Mouse (Mus musculus): ENCODE measurements around the gene Bhlhb9. TPM values are rescaled to one million over a fixed set of nuclear protein-coding genes. Genes with fewer than 3 reads are reported as not detected.
"Not testable (repeated sequence)": the region's sequence is repeated elsewhere in the genome, so short reads cannot be mapped to it uniquely, and the experiment has no call there.

The Bhlhb9 gene
- total and polyA plus RNA-seq, 3 experiments = 4.7 to 16.2 (median 9.0) TPM

DNA sequence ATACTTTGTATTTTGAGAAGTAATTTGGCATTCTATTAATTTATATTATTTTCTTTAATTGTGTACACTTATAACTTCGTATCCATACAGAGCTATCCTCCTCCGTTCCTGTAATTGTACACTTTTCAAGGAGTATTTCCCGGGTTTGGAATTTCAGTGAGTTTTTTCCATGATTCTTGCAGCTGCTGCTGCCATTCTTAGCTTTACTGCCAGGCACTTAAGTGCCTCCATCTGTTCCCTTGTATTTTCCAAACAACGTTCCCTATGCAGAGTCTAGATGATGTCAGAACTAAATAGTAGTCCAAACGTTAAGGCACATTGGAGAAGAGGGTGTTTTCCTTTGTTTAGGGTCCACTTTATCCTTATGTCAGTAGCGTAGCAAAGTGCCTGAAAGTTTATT is 5.1 kb upstream of the Bhlhb9 start:
- TF ChIP-seq POLR2A (IDR thresholded peaks at IDR 0.05; ENCODE audit: insufficient read depth, low read depth, low read length) (no peak), EP300 (IDR thresholded peaks at IDR 0.05; ENCODE audit: insufficient read depth, low read depth, low read length) (no peak), CTCF (IDR thresholded peaks at IDR 0.05) (no peak)
- H3K9ac ChIP-seq (ENCODE audit: low read depth, low read length) = no peak overlapping the region
- no peaks in the 10 kb centered on the region for H3K36me3 ChIP-seq (ENCODE audit: control insufficient read depth, insufficient read depth, low read length)
- no peak overlapping the region for H3K4me3 ChIP-seq
- 62% methylated on average over 6 of the region's 6 CpGs for WGBS
- no peaks in the 10 kb centered on the region for H3K79me2 ChIP-seq (replicated peaks; ENCODE audit: control insufficient read depth, insufficient read depth, low read length)
- no peaks in the 10 kb centered on the region for H3K27me3 ChIP-seq (ENCODE audit: control insufficient read depth, insufficient read depth, low read length)
- DNase-seq = no peak
- intact Hi-C loops (cut with DNase I) = no loop called here
- H3K27ac ChIP-seq = no peak overlapping the region
- H3K4me1 ChIP-seq (ENCODE audit: control insufficient read depth, insufficient read depth, low read length) = no peaks in the 10 kb centered on the region

DNA sequence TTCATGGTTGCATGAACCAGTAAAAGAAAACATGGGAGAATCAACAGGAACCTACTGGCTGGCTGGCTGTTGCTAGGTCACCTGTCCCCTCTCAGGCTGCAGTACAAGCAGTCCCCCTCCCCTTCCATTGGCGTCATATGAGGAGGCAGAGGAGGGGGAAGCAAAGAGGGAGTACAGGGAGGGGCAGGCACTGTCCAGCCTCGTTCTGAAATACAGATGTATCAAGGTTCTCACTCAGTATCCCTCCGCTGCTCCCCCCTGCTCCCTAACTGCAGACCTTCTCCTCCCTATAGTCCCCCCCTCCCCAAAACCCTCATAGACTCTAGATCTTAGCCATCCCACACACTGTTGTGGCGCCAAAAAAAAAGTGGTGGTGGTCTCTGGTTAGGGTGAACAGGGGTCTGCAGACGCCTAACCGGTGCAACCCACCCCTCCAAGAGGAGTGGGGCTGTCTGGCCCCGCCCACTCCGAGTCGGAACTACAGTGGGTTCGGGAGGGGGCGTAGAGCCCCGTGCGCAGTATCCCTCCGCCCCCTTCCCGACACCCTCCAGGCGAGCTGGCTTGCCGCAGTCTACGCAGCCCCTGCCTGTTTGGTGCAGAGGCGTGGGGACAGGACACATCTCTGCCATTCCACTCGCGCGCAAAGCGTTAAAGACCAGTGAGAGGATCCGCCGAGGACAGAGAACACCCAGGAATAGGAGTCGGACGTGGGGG is 1.6 kb upstream of the Bhlhb9 start:
- intact Hi-C loops (cut with DNase I); H3K27me3 ChIP-seq (ENCODE audit: control insufficient read depth, insufficient read depth, low read length); H3K27ac ChIP-seq; H3K36me3 ChIP-seq (ENCODE audit: control insufficient read depth, insufficient read depth, low read length); H3K4me1 ChIP-seq (ENCODE audit: control insufficient read depth, insufficient read depth, low read length); H3K79me2 ChIP-seq (replicated peaks; ENCODE audit: control insufficient read depth, insufficient read depth, low read length): not testable (repeated sequence)
- 20% methylated on average over 26 of the region's 27 CpGs for WGBS
- Histone ChIP-seq H3K4me3 (peak overlapping the region; percentile 42), H3K9ac (ENCODE audit: low read depth, low read length) (peak overlapping the region; percentile 43; the same call in 1 of the 2 replicates)
- peak in 1 of 2 experiments; percentile 39 for DNase-seq

DNA sequence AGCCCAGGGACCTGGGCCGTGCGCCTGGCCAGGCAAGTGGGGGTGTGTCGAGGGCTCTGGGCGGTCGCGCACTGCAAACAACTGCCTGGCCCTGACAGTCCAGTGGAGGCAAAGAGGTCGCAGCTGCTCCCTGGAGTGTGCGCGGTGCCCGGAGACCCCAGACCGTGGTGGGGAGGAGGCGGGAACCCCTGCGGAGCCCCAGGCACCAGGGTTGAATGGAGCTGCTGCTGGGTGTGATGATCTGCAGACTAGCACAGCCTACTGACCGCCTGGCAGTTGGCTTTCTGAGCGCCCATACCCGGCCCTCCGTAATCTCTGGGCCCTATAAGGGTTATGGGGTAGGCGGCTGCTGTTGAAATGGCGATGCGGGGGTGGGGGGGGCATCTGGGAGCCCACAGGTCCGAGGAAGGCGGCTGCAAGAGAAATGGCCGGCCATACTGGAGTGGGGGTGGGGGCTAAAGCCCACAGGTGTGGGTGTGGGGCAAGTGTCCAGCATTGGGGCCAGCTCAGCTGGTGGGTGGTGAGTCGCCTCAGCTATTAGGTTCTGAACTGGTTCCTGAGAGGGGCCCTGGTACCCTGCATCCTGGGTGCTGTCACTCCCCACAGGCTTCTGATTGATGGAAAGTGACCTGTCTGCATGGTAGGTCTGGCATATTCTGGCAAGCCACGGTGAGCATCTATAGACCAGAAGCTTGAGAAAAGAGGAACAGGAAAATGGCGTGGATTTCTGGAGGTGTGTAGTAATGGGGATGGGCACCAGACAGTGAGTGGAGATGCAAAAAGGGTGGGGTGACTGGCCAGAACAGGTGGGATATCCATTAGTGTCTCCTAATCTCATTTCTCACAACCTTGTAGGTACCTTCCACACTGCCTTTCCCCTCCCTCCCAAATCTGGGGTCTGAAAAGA is 836 bp upstream of the Bhlhb9 start:
- intact Hi-C loops (cut with DNase I); H3K36me3 ChIP-seq (ENCODE audit: control insufficient read depth, insufficient read depth, low read length); H3K27me3 ChIP-seq (ENCODE audit: control insufficient read depth, insufficient read depth, low read length); H3K4me1 ChIP-seq (ENCODE audit: control insufficient read depth, insufficient read depth, low read length); H3K79me2 ChIP-seq (replicated peaks; ENCODE audit: control insufficient read depth, insufficient read depth, low read length); H3K27ac ChIP-seq: not testable (repeated sequence)
- WGBS = 22% methylated on average over 25 of the region's 26 CpGs
- DNase-seq = peak; percentile 3 to 46
- Histone ChIP-seq H3K9ac (ENCODE audit: low read depth, low read length) (peak overlapping the region; percentile 43), H3K4me3 (peak overlapping the region; percentile 42)

DNA sequence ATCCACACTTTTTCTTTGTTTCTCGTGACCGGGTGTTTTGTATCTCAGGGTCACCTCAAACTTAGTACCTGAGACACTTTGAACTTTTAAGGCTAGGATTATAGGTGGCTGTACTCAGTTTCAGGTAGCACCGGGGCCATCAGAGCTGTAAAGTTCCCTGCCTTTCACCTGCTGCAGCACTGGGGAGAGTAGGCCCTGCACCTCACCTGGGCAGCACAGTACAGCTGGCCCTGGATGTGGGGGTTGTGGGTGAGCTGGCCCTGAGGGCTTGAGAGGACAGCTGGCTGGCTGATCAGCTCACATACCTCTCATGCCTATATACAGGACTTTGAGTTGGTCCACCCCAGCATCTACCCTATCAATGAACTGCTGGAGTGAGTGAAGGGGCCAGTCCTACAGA is 6.8 kb downstream of the Bhlhb9 start:
- H3K79me2 ChIP-seq (replicated peaks; ENCODE audit: control insufficient read depth, insufficient read depth, low read length) = no peaks in the 10 kb centered on the region
- no peak overlapping the region for H3K9ac ChIP-seq (ENCODE audit: low read depth, low read length)
- no peaks in the 10 kb centered on the region for H3K4me1 ChIP-seq (ENCODE audit: control insufficient read depth, insufficient read depth, low read length)
- no peak overlapping the region for H3K4me3 ChIP-seq
- no peaks in the 10 kb centered on the region for H3K36me3 ChIP-seq (ENCODE audit: control insufficient read depth, insufficient read depth, low read length)
- intact Hi-C loops (cut with DNase I) = loop anchor here (5.0 kb wide), 1 partner anchor 52 kb away; no protein-coding TSS in a partner anchor
- 94% methylated on average over 3 of the region's 3 CpGs for WGBS
- TF ChIP-seq POLR2A (IDR thresholded peaks at IDR 0.05; ENCODE audit: insufficient read depth, low read depth, low read length) (no peak), CTCF (IDR thresholded peaks at IDR 0.05) (no peak), EP300 (IDR thresholded peaks at IDR 0.05; ENCODE audit: insufficient read depth, low read depth, low read length) (no peak)
- H3K27me3 ChIP-seq (ENCODE audit: control insufficient read depth, insufficient read depth, low read length) = no peaks in the 10 kb centered on the region
- no peak for DNase-seq
- H3K27ac ChIP-seq = no peak overlapping the region

DNA sequence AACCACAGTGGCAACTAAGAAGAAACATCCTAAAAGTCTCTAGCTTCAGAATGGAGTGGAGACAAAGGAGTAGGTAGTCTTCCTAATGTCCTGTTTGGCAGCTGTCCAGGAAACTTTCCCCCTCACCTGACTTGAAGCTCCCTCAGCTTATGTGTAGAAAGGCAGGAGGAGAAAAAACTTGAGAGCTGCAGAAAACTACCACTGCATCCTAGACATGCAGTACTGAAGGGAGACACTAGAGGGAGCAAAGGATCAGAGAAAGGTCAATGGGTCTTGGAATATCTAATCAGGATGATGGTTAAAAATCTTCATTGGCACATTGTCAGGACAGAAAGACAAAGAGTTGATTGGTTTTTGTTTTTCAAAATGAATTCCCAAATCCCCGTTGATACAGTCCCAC is 8.4 kb downstream of the Bhlhb9 start:
- Histone ChIP-seq H3K79me2 (replicated peaks; ENCODE audit: control insufficient read depth, insufficient read depth, low read length) (no peaks in the 10 kb centered on the region), H3K9ac (ENCODE audit: low read depth, low read length) (no peak overlapping the region), H3K36me3 (ENCODE audit: control insufficient read depth, insufficient read depth, low read length) (no peaks in the 10 kb centered on the region), H3K4me3 (no peak overlapping the region), H3K4me1 (ENCODE audit: control insufficient read depth, insufficient read depth, low read length) (no peaks in the 10 kb centered on the region), H3K27me3 (ENCODE audit: control insufficient read depth, insufficient read depth, low read length) (no peaks in the 10 kb centered on the region), H3K27ac (no peak overlapping the region)
- intact Hi-C loops (cut with DNase I) = loop anchor here (1.0 kb wide), 1 partner anchor 158 kb away; no protein-coding TSS in a partner anchor
- 28% methylated on average over 1 of the region's 1 CpGs for WGBS
- DNase-seq = no peak
- no peak for TF ChIP-seq EP300 (IDR thresholded peaks at IDR 0.05; ENCODE audit: insufficient read depth, low read depth, low read length)
- peak; percentile 89 for TF ChIP-seq CTCF (IDR thresholded peaks at IDR 0.05)

DNA sequence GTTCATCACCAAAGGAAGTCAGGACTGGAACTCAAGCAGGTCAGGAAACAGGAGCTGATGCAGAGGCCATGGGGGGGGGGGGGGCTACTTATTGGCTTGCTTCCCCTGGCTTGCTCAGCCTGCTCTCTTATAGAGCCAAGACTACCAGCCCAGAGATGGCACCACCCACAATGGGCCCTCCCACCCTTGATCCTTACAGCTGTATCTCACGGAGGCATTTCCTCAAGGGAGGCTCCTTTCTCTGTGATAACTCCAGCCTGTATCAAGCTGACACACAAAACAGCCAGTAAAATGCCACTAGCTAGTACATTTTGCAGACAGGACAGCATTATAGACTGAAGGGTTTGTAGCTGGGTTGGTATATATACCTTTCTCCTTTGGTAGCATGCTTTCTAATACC is 38.5 kb downstream of the Bhlhb9 start:
- H3K27me3 ChIP-seq (ENCODE audit: control insufficient read depth, insufficient read depth, low read length); H3K4me1 ChIP-seq (ENCODE audit: control insufficient read depth, insufficient read depth, low read length); H3K36me3 ChIP-seq (ENCODE audit: control insufficient read depth, insufficient read depth, low read length); DNase-seq; H3K27ac ChIP-seq; H3K79me2 ChIP-seq (replicated peaks; ENCODE audit: control insufficient read depth, insufficient read depth, low read length); H3K4me3 ChIP-seq; intact Hi-C loops (cut with DNase I); H3K9ac ChIP-seq (ENCODE audit: low read depth, low read length): not testable (repeated sequence)
- WGBS = 55% methylated on average over 1 of the region's 1 CpGs

Data from heart, adult 2 months (tissue).